Mouse (Mus musculus) neural tube, embryonic 11.5 days (tissue): ENCODE measurements at regions not wholly inside any gene's neighbourhood (a gene's known extent, or its start where the extent isn't known, plus 50 kb on each side); places are given as distances from the start of the nearest gene placed in this dataset.

Experiments
- ATAC-seq: fragments of 200-750 bp; cut with Nextera tagmentation; 2 replicates; pipeline ENCODE4 v1.8.0; 2017; ENCODE audit warnings: moderate number of reproducible peaks, mild to moderate bottlenecking, moderate TSS enrichment, moderate library complexity; ENCODE audit not compliant: insufficient read depth, low FRiP score, low TSS enrichment
- DNase-seq: peaks from one replicate; pipeline ENCODE4 v3.0.0-alpha.2; 2015; ENCODE audit warnings: low spot score
- H3K27ac ChIP-seq: fragments of 300-500 bp; sonication (generic); 2 replicates; pipeline ENCODE4 v1.5.1; 2014; ENCODE audit warnings: low read depth, mild to moderate bottlenecking, low read length
- H3K27me3 ChIP-seq: fragments of 300-500 bp; sonication (generic); 2 replicates; pipeline ENCODE4 v1.6.1; 2014; ENCODE audit warnings: mild to moderate bottlenecking, low read length, mixed read lengths; ENCODE audit not compliant: control insufficient read depth, insufficient read depth
- H3K36me3 ChIP-seq: fragments of 300-500 bp; sonication (generic); 2 replicates; pipeline ENCODE4 v1.6.1; 2014; ENCODE audit warnings: mild to moderate bottlenecking, low read length, moderate library complexity, mixed read lengths; ENCODE audit not compliant: control insufficient read depth, insufficient read depth
- H3K4me1 ChIP-seq: fragments of 300-500 bp; sonication (generic); 2 replicates; pipeline ENCODE4 v1.6.1; 2014; ENCODE audit warnings: low read length, mixed read lengths; ENCODE audit not compliant: control insufficient read depth, insufficient read depth
- H3K4me2 ChIP-seq: fragments of 300-500 bp; sonication (generic); 2 replicates; pipeline ENCODE4 v1.6.1; 2014; ENCODE audit warnings: low read depth, mild to moderate bottlenecking, moderate library complexity
- H3K4me3 ChIP-seq: fragments of 300-500 bp; sonication (generic); 2 replicates; pipeline ENCODE4 v1.5.1; 2014; ENCODE audit warnings: low read depth, low read length
- H3K9ac ChIP-seq: fragments of 300-500 bp; sonication (generic); 2 replicates; pipeline ENCODE4 v1.6.1; 2014; ENCODE audit warnings: mild to moderate bottlenecking, low read length
- H3K9me3 ChIP-seq: fragments of 300-500 bp; sonication (generic); 2 replicates; pipeline ENCODE4 v1.6.1; 2016; ENCODE audit warnings: low read length; ENCODE audit not compliant: control insufficient read depth
- WGBS: fragments of 180-500 bp; shearing (Covaris S2); extraction: QIAGEN DNeasy Blood & Tissue Kit; methylation state at CpG from one replicate; pipeline ENCODE4 v1.1.7; 2014; 5-methylcytosine and 5-hydroxymethylcytosine counted together

- no peak for DNase-seq
- H3K27ac ChIP-seq: no peak overlapping the region
- 88% methylated on average over 6 of the region's 6 CpGs for WGBS
- H3K27me3 ChIP-seq: no peaks in the 10 kb centered on the region
- H3K9ac ChIP-seq: no peak overlapping the region
- no peaks in the 10 kb centered on the region for H3K36me3 ChIP-seq
- no peak for ATAC-seq
- H3K4me3 ChIP-seq: no peak overlapping the region
- H3K4me2 ChIP-seq: no peak overlapping the region
- H3K4me1 ChIP-seq: no peaks in the 10 kb centered on the region
- H3K9me3 ChIP-seq: no peaks in the 10 kb centered on the region
Observed at GRCm38 (mm10) chr3:14969698-14970097, 83.6 kb downstream of the Car2 start.

GRCm38 (mm10) chr3:14971647-14972046, 85.6 kb downstream of the Car2 start:
- Histone ChIP-seq H3K4me1 (no peaks in the 10 kb centered on the region), H3K9me3 (no peaks in the 10 kb centered on the region), H3K4me2 (no peak overlapping the region), H3K27me3 (no peaks in the 10 kb centered on the region), H3K36me3 (no peaks in the 10 kb centered on the region), H3K27ac (no peak overlapping the region), H3K4me3 (no peak overlapping the region), H3K9ac (no peak overlapping the region)
- ATAC-seq (no peak), DNase-seq (no peak)
- 93% methylated on average over 2 of the region's 2 CpGs for WGBS

- Histone ChIP-seq H3K27me3 (no peaks in the 10 kb centered on the region), H3K36me3 (no peaks in the 10 kb centered on the region), H3K9ac (no peak overlapping the region), H3K27ac (no peak overlapping the region), H3K4me3 (no peak overlapping the region), H3K4me2 (no peak overlapping the region), H3K9me3 (no peaks in the 10 kb centered on the region), H3K4me1 (no peaks in the 10 kb centered on the region)
- ATAC-seq: no peak
- no peak for DNase-seq
- WGBS: 84% methylated on average over 2 of the region's 2 CpGs
Observed at GRCm38 (mm10) chr3:14974758-14975157, 88.7 kb downstream of the Car2 start.

DNA sequence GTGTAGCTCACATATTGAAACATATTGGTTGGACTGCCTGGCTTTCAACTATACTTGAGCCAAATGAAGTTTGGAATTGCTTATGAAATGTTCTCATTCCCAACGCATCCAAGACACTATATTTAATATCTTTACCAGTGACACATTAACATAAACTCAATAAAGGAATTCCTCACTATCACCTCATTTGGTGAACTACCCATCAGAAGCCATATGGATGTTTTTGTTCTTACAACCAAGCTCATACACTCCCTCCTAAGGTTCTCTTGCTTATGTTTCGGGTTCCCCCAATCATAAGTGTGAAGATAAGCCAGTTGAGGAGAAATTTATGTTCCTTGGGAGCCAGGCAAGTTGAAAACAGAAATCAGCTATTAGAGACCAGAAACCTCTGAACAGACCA, 89.1 kb downstream of the Car2 start:
- H3K4me3 ChIP-seq: no peak overlapping the region
- H3K27ac ChIP-seq: no peak overlapping the region
- H3K4me2 ChIP-seq: no peak overlapping the region
- ATAC-seq: no peak
- H3K9ac ChIP-seq: no peak overlapping the region
- WGBS: 85% methylated on average over 2 of the region's 2 CpGs
- H3K9me3 ChIP-seq: no peaks in the 10 kb centered on the region
- H3K36me3 ChIP-seq: no peaks in the 10 kb centered on the region
- H3K4me1 ChIP-seq: no peaks in the 10 kb centered on the region
- no peaks in the 10 kb centered on the region for H3K27me3 ChIP-seq
- DNase-seq: no peak

- Histone ChIP-seq H3K36me3 (no peaks in the 10 kb centered on the region), H3K27me3 (no peaks in the 10 kb centered on the region), H3K4me1 (no peaks in the 10 kb centered on the region), H3K27ac (no peak overlapping the region), H3K9ac (no peak overlapping the region), H3K4me3 (no peak overlapping the region), H3K4me2 (no peak overlapping the region), H3K9me3 (no peaks in the 10 kb centered on the region)
- WGBS: 52% methylated on average over 5 of the region's 5 CpGs
- no peak for ATAC-seq
- no peak for DNase-seq
Observed at GRCm38 (mm10) chr3:14979116-14979613, 93.1 kb downstream of the Car2 start.

DNA sequence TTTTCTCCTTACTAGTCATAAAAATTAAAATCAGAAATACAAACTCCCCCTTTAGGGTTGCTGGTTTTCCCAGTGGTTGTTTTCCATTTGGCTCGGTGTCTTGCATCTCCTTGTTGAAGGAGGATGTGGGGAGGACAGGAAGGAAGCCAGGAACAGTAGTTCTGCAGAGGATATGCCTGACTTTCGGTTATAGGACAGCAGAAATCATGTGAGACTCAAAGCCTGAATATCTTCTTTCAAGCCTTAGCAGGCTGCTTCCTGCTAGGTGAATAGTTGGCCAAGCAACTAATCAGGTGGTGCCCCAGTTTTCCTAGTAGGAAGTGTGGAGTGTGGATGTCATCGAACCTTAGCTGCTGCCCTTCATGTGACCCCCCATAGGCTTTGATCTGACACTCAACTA, 103.6 kb downstream of the Car2 start:
- 70% methylated on average over 3 of the region's 3 CpGs for WGBS
- H3K4me1 ChIP-seq: no peaks in the 10 kb centered on the region
- no peaks in the 10 kb centered on the region for H3K9me3 ChIP-seq
- no peaks in the 10 kb centered on the region for H3K27me3 ChIP-seq
- H3K9ac ChIP-seq: no peak overlapping the region
- no peak overlapping the region for H3K27ac ChIP-seq
- ATAC-seq: no peak
- no peak overlapping the region for H3K4me3 ChIP-seq
- no peaks in the 10 kb centered on the region for H3K36me3 ChIP-seq
- DNase-seq: no peak
- no peak overlapping the region for H3K4me2 ChIP-seq

DNA sequence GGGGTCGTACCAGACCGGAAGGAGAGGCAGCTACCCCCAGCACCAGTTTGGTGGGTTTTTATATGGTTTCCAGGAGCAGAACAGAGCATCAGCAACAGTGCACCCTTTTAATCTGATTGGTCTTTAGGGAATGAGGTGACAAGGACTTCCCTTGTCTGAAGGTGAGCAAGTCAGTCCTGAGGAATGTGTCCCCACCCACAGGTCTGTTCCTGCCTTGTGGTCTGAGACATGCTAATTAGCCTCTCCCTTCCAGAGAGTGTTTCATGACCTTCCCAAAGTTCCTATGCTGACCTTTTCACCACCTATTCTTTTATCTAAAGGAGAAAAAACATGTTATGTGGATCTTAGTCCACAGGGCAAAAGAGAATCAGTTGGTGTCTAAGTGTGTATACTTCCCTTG, 107.9 kb downstream of the Car2 start:
- H3K4me3 ChIP-seq: no peak overlapping the region
- no peaks in the 10 kb centered on the region for H3K9me3 ChIP-seq
- no peak for ATAC-seq
- H3K9ac ChIP-seq: no peak overlapping the region
- no peaks in the 10 kb centered on the region for H3K27me3 ChIP-seq
- no peak overlapping the region for H3K27ac ChIP-seq
- H3K4me2 ChIP-seq: no peak overlapping the region
- 86% methylated on average over 2 of the region's 2 CpGs for WGBS
- no peak for DNase-seq
- no peaks in the 10 kb centered on the region for H3K4me1 ChIP-seq
- H3K36me3 ChIP-seq: no peaks in the 10 kb centered on the region

DNA sequence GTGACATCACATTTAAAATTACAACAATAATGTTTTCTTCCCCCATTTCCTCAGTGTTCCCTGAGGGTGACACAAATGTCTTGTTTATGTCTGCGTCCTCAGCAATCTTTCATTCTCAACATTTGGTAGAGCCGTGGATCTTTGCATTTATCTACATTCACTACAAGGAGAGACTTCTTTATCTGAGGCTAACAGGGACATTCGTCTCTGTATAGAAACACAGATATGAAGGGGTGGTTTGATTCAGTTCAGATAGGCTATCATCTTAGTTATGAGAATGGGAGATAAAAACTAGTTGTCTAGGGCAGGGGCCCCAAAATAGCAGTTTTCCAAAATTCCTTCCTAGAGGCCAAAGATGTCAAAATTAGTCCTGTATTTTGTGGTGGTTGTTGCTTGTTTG, 111.2 kb downstream of the Car2 start:
- no peak overlapping the region for H3K27ac ChIP-seq
- H3K4me2 ChIP-seq: no peak overlapping the region
- no peaks in the 10 kb centered on the region for H3K4me1 ChIP-seq
- WGBS: 85% methylated on average over 3 of the region's 3 CpGs
- no peaks in the 10 kb centered on the region for H3K27me3 ChIP-seq
- no peak overlapping the region for H3K9ac ChIP-seq
- H3K4me3 ChIP-seq: no peak overlapping the region
- no peaks in the 10 kb centered on the region for H3K36me3 ChIP-seq
- no peak for DNase-seq
- no peak for ATAC-seq
- H3K9me3 ChIP-seq: no peaks in the 10 kb centered on the region

GRCm38 (mm10) chr3:14998521-14998920, 112.4 kb downstream of the Car2 start:
- no peaks in the 10 kb centered on the region for H3K4me1 ChIP-seq
- ATAC-seq: no peak

More at GRCm38 (mm10) chr3:14998521-14998920, 112.4 kb downstream of the Car2 start:
- no peak for DNase-seq
- H3K9me3 ChIP-seq: no peaks in the 10 kb centered on the region
- H3K27ac ChIP-seq: no peak overlapping the region
- no peaks in the 10 kb centered on the region for H3K27me3 ChIP-seq
- H3K36me3 ChIP-seq: no peaks in the 10 kb centered on the region
- H3K4me2 ChIP-seq: no peak overlapping the region
- 30% methylated on average over 2 of the region's 2 CpGs for WGBS
- H3K9ac ChIP-seq: no peak overlapping the region
- no peak overlapping the region for H3K4me3 ChIP-seq
